Comparison of ENCODE assay signal across 9 mouse cellular contexts in the genomic region with DNA sequence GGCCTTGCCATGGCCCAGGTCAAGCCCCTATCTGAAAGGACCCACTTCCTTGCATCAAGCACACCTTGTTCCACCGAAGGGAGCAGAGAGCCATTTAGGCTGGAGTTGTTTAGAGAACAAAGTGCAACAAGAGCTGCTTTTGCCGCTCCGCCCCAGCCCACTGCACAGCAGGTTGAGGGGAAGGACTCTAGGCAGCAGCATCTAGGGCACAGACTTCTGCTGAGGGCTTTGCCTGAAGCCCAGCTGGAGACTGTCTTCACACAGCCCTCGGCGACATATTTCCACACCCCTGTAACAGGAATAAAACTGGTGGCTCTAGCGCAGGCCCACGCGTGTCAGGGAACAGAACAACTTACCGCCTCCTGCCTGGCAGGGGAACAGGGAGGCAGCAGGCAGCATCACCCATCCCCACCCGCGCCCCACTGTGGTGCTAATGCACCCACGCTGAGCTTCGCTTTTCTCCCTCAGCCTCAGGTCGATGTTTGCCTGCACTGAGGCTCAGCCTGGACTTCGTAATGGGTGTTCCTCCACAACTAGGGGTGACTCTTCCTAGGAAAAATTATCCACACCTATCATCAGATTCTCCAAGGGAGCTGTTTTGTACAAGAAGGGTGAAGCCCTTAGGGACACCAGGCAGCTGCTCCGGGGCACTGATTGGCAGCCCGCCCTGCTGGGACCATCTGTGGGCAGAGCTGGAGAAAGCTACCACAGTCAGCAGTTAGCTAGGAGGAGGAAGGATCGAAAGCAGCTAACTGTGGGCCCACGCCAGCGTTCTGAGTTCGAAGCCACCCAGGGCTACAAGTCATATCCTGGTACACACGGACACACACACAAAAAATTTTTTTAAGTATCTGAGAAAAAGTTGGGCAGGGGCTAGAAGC. TPM values are rescaled to one million over a fixed set of nuclear protein-coding genes. Genes with fewer than 3 reads are reported as not detected.
DNase-seq lines count a peak whose midpoint lies in the region; ATAC-seq and TF ChIP-seq lines count a peak whose summit lies in the region.
"Had no signal": no experiment of that assay in that cellular context is flagged by ENCODE, and none has a peak within 500 bp of the region (broad histone marks: within the 10 kb centered on the region; RNA-seq: fewer than 3 reads in every experiment).

Gene Gm10840, plus strand, starts transcription at position 10 of the 881 bp plus-strand sequence.
Gene Limd2, minus strand, starts transcription at position 20 of the 881 bp plus-strand sequence.

- no peaks in the 10 kb centered on the region for H3K9me3 ChIP-seq in erythroblast, embryonic 14.5 days (ENCODE audit: control insufficient read depth, low read length)
- no peaks in the 10 kb centered on the region for H3K9me3 ChIP-seq in heart, embryonic 11.5 days (replicated peaks; ENCODE audit: control insufficient read depth, low read length)
- no peaks in the 10 kb centered on the region for H3K9me3 ChIP-seq in liver, embryonic 12.5 days (replicated peaks)

- DNase-seq in cerebellum, postnatal 10 days, result peak; percentile 85 to 87
- peak; percentile 40 to 67 for DNase-seq in kidney, postnatal 25 days
- peak; percentile 35 for DNase-seq in testis, postnatal 14 days (ENCODE audit: low spot score)

- H3K27me3 ChIP-seq in erythroblast, embryonic 14.5 days (ENCODE audit: control insufficient read depth), result peaks cover 41% of the 10 kb centered on the region
- H3K27me3 ChIP-seq in heart, embryonic 11.5 days (ENCODE audit: control insufficient read depth, insufficient read depth, low read length), result no peaks in the 10 kb centered on the region
- peaks cover 37% of the 10 kb centered on the region for H3K27me3 ChIP-seq in liver, embryonic 12.5 days (replicated peaks)
- no peaks in the 10 kb centered on the region for H3K27me3 ChIP-seq in myocyte (ENCODE audit: control insufficient read depth, insufficient read depth, insufficient read length)
- H3K27me3 ChIP-seq: Patski had no signal

- no peak for TF ChIP-seq POLR2A in myocyte (IDR thresholded peaks at IDR 0.05; ENCODE audit: insufficient read length, low read depth)

- no peak for ATAC-seq in erythroblast, adult 5-6 weeks (replicated peaks; ENCODE audit: low FRiP score, poor library complexity, severe bottlenecking)
- no peak for ATAC-seq in heart, embryonic 11.5 days (replicated peaks; ENCODE audit: insufficient number of reproducible peaks, low FRiP score, low TSS enrichment)
- peak; percentile 13 for ATAC-seq in liver, embryonic 12.5 days

- peak within 1 kb of the TSS; percentile 71 for H3K4me3 ChIP-seq in erythroblast, embryonic 14.5 days (replicated peaks)
- peak within 1 kb of the TSS; percentile 90 for H3K4me3 ChIP-seq in heart, embryonic 11.5 days (ENCODE audit: low read depth, low read length)
- peak within 1 kb of the TSS; percentile 74 for H3K4me3 ChIP-seq in liver, embryonic 12.5 days
- peak within 1 kb of the TSS; percentile 51 for H3K4me3 ChIP-seq in myocyte

- peak within 1 kb of the TSS; percentile 94 for H3K27ac ChIP-seq in heart, embryonic 11.5 days (ENCODE audit: low read depth, low read length)
- H3K27ac ChIP-seq in liver, embryonic 12.5 days, result peak within 1 kb of the TSS; percentile 82

- H3K79me2 ChIP-seq in myocyte (ENCODE audit: control insufficient read depth, insufficient read depth), result no peaks in the 10 kb centered on the region

- 33% methylated on average over 22 of the region's 22 CpGs for WGBS in heart, embryonic 11.5 days (ENCODE audit: insufficient replicate concordance)
- 39% methylated on average over 22 of the region's 22 CpGs for WGBS in liver, embryonic 12.5 days (ENCODE audit: insufficient replicate concordance)

- peaks cover 32% of the 10 kb centered on the region for H3K36me3 ChIP-seq in erythroblast, embryonic 14.5 days (ENCODE audit: control insufficient read depth)
- peaks cover 24% of the 10 kb centered on the region for H3K36me3 ChIP-seq in heart, embryonic 11.5 days (ENCODE audit: control insufficient read depth, insufficient read depth, low read length)
- peaks cover 42% of the 10 kb centered on the region for H3K36me3 ChIP-seq in liver, embryonic 12.5 days
- no peaks in the 10 kb centered on the region for H3K36me3 ChIP-seq in myocyte (ENCODE audit: control insufficient read depth, insufficient read depth)

- H3K4me2 ChIP-seq in heart, embryonic 11.5 days, result peak within 1 kb of the TSS; percentile 95
- H3K4me2 ChIP-seq in liver, embryonic 12.5 days, result peak within 1 kb of the TSS; percentile 99
- peak within 1 kb of the TSS; percentile 94 for H3K4me2 ChIP-seq in myocyte (ENCODE audit: low read depth)

- peak within 1 kb of the TSS; percentile 94 for H3K9ac ChIP-seq in heart, embryonic 11.5 days (ENCODE audit: low read depth, low read length)
- peak within 1 kb of the TSS; percentile 81 for H3K9ac ChIP-seq in liver, embryonic 12.5 days

- peaks cover 26% of the 10 kb centered on the region for H3K4me1 ChIP-seq in erythroblast, embryonic 14.5 days (ENCODE audit: control insufficient read depth)
- H3K4me1 ChIP-seq in heart, embryonic 11.5 days (ENCODE audit: control insufficient read depth, insufficient read depth, low read length), result peaks cover 24% of the 10 kb centered on the region
- peaks cover 36% of the 10 kb centered on the region for H3K4me1 ChIP-seq in liver, embryonic 12.5 days

- peak within 1 kb of the TSS; percentile 67 for H3ac ChIP-seq in myocyte (ENCODE audit: control insufficient read depth, insufficient read length)

TF ChIP-seq in myocyte, 11 proteins besides CTCF, POLR2A, EP300 and RAD21:
- TF ChIP-seq CEBPB (IDR thresholded peaks at IDR 0.05; ENCODE audit: insufficient read depth, poor library complexity, severe bottlenecking), result no peak
- peak in 1 of 3 experiments; percentile 67 for TF ChIP-seq MYOG (IDR thresholded peaks at IDR 0.05; ENCODE audit: control insufficient read depth in 1 of 3, insufficient read depth in 1 of 3, insufficient read length in 2 of 3, low read depth in 2 of 3)
- peak in 2 of 3 experiments; percentile 74 to 75 for TF ChIP-seq MYOD1 (IDR thresholded peaks at IDR 0.05; ENCODE audit: control insufficient read depth in 1 of 3, insufficient read length in 2 of 3, low read depth in 2 of 3)
- TF ChIP-seq TCF12 (IDR thresholded peaks at IDR 0.05; ENCODE audit: insufficient read depth, poor library complexity, severe bottlenecking), result no peak

RNA-seq across cellular contexts. Expression of gene Gm10840, which starts in this region (rescaled TPM):
- not detected in 2 replicates for polyA plus RNA-seq in erythroblast, embryonic 14.5 days (2012)
- not detected in 2 replicates for total RNA-seq in erythroblast, adult 5-6 weeks (2015; ENCODE audit: low replicate concordance)
- not detected in 2 replicates for total RNA-seq in erythroblast, adult 5-6 weeks (2017; ENCODE audit: low replicate concordance)
- not detected in 2 replicates for polyA plus RNA-seq in heart, embryonic 11.5 days (2014; fragmentation: Nextera tagmentation; extraction: Ambion mirVana)
- not detected in 2 replicates for polyA plus RNA-seq in liver, embryonic 12.5 days (2016; fragmentation: Nextera tagmentation; extraction: Ambion mirVana)
- polyA plus RNA-seq in myocyte (2012; fragmentation: generic; extraction: Trizol), result not detected
- polyA plus RNA-seq: Patski had no signal

RNA-seq across cellular contexts. Expression of gene Limd2, which starts in this region (rescaled TPM):
- polyA plus RNA-seq in erythroblast, embryonic 14.5 days (2012), result 0.93 and 0.94 TPM in 2 replicates
- 43.2 and 53.5 TPM in 2 replicates for total RNA-seq in erythroblast, adult 5-6 weeks (2015; ENCODE audit: low replicate concordance)
- 7.4 and 14.3 TPM in 2 replicates for total RNA-seq in erythroblast, adult 5-6 weeks (2017; ENCODE audit: low replicate concordance)
- polyA plus RNA-seq in heart, embryonic 11.5 days (2014; fragmentation: Nextera tagmentation; extraction: Ambion mirVana), result 145 and 151 TPM in 2 replicates
- 109 and 112 TPM in 2 replicates for polyA plus RNA-seq in liver, embryonic 12.5 days (2016; fragmentation: Nextera tagmentation; extraction: Ambion mirVana)
- polyA plus RNA-seq in myocyte (2012; fragmentation: generic; extraction: Trizol), result 36.4 TPM

Comparison
In these comparisons a context has a peak if more than half of its experiments do, and no peak if none do; other contexts are left out.
1. RNA of gene Limd2 (polyA plus RNA-seq): 145 to 151 TPM in heart, embryonic 11.5 days, 109 to 112 TPM in liver, embryonic 12.5 days and 36.4 TPM in myocyte (single experiment); 0.93 to 0.94 TPM in erythroblast, embryonic 14.5 days; every median in the first group is over 10 times any median in the second.
2. DNase-seq: peak in every context shown above with its lines; median percentile 86 in cerebellum, postnatal 10 days; 54 in kidney, postnatal 25 days; 35 in testis, postnatal 14 days.
3. Peak in every context shown above with its lines, with median percentiles within 50 percentile points of each other: H3K4me3 ChIP-seq and H3K4me2 ChIP-seq.